Mouse (Mus musculus) regulatory T cell (primary cell): Measurements from ENCODE around the gene Smok3c.
"Not testable (repeated sequence)": the region's sequence is repeated elsewhere in the genome, so short reads cannot be mapped to it uniquely, and the experiment has no call there.

ENCODE experiments used
- in situ Hi-C: fragments of 300-600 bp; cut with MboI, MseI; formaldehyde crosslinking; loops from one replicate; pipeline ENCODE4 v1.15.1; 2025; ENCODE audit warnings: high pct_unique_total_duplicates

Smok3c gene

DNA sequence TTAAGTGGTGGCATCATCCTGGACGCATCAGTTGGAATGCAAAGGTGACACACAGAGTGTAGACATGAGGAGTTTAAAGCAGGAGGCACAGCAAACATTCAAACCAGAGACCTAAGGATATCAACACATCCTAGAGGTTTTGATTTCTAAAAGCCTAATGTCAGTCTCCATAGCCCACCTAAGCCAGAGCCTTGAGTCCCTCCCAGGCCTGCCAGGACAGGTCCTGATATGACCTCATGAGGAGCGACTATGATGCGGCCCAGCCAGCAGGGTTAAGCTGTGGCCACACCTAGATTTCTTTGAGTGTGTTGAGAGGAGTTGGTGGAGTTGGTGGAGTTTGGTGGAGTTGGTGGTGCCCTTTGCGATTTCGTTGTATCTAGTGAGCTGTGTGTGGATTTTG lies at the start of gene Smok3c:
Gene Smok3c, plus strand, starts transcription at position 301 of the 400 bp plus-strand sequence.
- in situ Hi-C loops, result loop anchor here (5.0 kb wide), 1 partner anchor 36 kb away; no protein-coding TSS in a partner anchor

DNA sequence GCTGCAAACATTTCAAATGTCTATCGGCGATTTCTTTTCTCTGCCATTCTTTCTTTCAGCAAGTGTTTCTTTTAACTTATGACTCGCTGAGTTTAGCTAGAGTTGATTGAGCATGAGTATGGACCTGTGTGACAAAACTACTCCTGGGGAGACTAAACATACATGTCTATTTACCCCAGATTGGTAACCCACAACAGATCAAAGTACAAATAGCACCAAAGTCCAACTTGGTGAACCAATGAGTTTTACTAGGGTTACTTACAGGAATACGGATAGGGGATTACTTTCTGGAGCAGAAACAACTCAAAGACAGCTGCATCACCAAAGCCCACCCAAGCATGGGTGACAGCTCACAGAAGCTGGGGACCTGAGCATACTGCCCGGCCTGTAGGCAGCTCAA lies 43.6 kb upstream of the Smok3c start:
- in situ Hi-C loops, result no loop called here

DNA sequence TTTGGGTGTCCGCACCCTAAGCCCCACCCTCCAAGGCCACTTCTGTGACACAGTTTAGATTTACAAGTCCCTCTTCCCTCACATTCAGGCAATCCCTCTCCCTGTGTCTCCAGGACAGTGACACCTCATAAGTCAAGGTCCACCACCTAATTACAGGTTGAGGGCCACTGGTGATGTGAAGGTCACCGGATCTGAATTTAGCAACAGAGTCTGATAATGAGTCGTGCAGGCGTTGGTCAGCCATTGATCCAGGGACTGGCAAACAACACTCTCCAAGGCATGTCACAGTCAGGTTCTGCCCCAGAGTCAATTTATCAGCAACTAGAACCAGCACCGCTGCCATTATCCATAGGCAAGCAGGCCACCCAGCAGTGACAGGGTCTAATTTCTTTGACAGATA lies 40.6 kb upstream of the Smok3c start:
- in situ Hi-C loops, result no loop called here

DNA sequence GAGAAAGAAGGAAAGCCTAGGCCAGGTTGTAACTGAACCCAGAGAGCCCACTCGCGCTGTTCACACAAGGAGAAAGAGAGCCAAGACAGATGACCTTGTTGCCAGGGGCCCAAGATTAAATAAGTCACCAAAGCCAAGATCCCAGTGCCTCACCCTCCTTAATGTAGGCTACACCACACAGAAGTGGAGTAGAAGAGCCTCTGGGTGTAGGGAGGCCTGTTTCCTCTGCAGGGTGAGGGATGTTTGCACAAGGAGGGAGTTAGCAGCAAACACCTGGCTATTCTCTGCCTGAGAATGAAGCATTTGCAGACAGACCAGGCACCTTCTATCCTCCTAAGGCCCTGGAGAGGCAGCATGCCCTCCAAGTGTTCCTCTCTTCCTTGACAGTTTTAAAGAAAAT lies 36.5 kb upstream of the Smok3c start:
- in situ Hi-C loops, result loop anchor here (5.0 kb wide), 1 partner anchor 36 kb away; the partner anchor contains the start of gene Smok3c

DNA sequence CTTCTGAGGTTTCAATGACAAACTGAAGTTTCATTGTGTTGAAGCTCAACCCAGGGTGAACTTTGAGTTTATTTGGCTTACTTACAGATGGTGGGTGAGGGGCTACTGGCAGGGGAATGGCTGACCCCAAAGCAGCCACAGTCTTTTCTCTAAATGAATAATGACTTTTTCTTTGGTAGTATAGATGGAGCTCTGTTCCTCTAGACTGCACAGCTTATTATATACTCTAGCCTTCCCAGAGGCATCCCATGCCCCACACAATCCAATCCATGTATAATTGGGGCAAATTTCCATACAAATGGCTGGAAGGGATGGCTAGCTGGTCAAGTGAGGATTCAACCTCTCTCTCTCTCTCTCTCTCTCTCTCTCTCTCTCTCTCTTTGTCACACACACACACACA lies 36.0 kb upstream of the Smok3c start:
- in situ Hi-C loops, result loop anchor here (5.0 kb wide), 1 partner anchor 35 kb away; the partner anchor contains the start of gene Smok3c

DNA sequence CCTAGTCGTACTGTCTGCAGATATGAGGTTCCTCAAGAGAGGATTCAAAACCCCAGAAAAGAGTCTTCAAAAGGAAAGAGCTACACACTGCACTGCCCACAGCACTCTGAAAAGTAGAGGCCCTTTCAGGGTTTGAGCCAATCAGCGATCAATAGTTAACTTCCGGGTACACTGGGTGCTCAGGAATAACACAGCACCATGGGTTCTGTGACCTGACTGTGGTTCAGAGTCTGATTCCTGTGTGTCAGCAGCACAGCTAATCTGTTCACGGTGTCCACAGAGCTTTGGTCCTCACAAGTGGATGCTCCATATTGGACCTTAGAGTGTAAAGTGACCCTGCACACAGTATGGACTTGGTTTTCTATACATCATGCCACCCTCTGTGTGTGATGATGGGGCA lies 33.4 kb upstream of the Smok3c start:
- in situ Hi-C loops, result loop anchor here (5.0 kb wide), 1 partner anchor 33 kb away; the partner anchor contains the start of gene Smok3c

DNA sequence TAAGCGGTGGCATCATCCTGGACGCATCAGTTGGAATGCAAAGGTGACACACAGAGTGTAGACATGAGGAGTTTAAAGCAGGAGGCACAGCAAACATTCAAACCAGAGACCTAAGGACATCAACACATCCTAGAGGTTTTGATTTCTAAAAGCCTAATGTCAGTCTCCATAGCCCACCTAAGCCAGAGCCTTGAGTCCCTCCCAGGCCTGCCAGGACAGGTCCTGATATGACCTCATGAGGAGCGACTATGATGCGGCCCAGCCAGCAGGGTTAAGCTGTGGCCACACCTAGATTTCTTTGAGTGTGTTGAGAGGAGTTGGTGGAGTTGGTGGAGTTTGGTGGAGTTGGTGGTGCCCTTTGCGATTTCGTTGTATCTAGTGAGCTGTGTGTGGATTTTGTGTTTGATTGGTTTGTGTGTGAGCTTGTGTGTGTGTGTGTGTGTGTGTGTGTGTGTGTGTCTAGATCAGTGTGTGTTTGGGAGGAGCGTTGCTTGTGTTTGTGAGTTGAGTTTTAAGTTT lies 32.0 kb upstream of the Smok3c start, which contains the start of the genes Smok3a and Smok3b:
Gene Smok3a, plus strand, starts transcription at position 301 of the 519 bp plus-strand sequence.
Gene Smok3b, plus strand, starts transcription at position 469 of the 519 bp plus-strand sequence.
- in situ Hi-C loops, result not testable (repeated sequence)

DNA sequence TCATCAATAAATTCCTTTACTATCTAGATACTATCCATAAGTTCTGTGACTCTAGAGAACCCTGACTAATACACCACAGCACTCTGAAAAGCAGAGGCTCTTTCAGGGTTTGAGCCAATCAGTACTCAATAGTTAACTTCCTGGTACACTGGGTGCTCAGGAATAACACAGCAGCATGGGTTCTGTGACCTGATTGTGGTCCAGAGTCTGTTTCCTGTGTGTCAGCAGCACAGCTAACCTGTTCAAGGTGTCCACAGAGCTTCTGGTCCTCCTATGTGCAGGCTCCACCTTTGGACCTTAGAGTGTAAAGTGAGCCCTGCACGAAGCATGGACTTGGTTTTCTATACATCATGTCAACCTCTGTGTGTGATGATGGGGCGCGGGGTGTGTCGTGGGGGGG lies 20.8 kb downstream of the Smok3c start:
- in situ Hi-C loops, result no loop called here

DNA sequence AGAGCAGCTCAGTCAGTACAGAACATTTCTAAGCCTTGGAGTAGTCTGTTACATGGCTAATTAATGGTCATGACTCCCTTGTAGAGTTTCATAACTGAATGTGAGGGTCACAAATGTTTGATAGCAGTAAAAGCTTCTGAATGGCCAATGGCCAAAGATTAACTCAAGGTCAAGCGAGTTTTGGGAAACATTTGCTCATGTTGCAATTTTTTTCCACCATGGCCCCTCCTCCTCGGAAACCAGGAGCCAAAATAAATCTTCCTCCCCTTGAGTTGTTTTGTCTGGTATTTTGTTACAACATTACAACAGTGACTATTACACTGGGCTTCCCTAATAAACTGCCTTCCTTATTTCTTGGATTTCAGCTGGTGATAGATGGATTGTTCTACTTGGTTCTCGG lies 22.7 kb downstream of the Smok3c start:
- in situ Hi-C loops, result no loop called here

DNA sequence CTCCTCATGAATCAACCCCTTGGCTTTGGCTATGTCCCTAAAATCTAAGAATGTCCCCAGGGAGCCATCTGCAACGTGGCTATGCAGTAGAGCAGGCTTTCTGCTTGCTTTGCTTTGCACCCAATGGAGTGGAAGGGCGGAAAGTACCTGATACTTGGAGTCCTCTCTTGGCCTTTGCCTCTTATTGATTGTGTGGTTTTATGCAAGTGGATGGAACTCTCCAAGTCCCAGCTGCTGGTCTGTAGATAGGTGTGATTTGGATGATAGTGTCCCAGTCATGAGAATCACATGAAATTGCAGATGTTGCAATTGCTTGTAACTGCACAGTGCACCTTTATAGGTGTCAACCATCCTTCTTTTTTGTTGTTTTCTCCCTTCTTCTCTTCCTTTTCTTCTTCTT lies 23.2 kb downstream of the Smok3c start:
- in situ Hi-C loops, result no loop called here

DNA sequence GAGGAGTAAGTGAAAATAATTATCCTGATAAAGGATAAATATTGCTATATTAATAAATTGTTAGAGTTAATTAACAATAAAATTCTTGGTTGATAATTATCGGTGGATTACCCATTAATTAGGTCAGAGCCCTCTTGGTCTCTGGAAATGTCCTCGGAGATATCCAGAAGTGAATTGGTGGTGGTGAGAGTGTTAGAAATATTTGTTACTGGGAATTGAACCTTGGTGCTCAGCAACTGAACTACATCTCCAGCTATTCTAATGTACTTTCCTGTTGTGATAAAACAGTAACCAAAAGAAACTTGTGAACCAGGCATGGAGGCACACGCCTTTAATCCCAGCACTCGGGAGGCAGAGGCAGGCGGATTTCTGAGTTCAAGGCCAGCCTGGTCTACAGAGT lies 27.5 kb downstream of the Smok3c start:
- in situ Hi-C loops, result no loop called here

DNA sequence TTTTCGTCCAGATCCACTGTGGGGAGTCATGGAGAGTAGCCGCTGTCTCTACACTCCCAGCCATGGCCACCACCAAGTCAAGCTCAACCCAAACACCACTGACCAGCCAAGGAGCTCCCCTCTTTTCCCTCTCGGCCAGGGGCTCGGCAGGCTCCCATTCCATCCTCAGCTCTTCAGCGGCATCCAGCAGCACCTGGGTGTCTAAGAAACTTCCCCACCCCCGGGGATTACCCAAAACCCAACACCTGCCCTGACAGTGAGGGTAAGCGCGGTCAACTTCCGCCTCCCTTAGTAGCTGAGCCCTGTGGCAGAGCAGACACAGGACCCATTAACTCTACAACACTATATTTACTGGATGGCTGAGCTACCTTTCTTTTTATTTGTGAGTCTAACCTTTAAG lies 28.5 kb downstream of the Smok3c start:
- in situ Hi-C loops, result no loop called here

DNA sequence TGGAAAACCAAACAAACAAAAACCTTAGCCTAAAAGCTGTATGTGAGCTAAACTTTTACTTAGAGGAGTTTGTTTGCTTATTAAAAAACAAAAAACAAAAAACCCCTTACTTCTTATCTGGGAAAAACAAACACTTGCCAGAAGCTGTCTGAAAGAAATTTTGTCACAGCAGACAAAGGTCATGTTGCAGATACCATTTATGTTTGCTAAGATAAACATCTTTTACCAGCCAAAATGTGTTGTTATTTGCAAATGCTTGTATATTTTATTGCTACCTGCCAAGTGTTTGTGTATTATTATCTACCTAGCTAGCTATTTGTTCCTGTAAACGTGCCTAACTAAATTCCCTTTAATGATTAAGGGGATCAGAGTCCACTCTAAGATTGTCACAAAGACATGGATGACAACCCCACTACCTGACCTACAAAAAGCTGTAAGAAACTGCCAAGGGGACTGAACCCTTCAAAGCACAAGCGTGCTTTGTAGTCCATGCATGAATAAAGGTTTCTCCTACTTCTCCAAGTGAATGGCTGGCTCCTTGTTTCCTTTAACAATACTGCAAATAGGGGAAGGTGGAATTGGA lies 30.4 kb downstream of the Smok3c start:
- in situ Hi-C loops, result no loop called here

DNA sequence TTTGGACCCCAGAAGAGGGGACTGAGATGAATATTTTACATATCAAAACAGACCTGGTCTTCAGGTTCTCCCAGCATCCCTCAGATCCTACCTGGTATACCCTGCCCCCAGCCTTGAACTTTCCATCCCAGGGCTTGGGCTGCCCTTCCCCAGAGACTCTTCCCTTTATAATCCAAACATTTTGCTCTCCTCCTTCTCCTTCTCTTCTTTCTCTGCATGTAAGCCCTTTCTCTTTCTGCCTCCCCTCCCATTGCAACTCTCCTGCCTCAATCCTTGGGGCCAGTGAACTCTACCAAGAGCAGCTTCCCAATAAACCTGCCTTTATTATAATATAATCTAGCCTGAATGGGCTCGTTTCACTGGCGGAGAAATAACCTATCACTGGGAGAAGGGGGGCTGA lies 30.9 kb downstream of the Smok3c start:
- in situ Hi-C loops, result no loop called here

DNA sequence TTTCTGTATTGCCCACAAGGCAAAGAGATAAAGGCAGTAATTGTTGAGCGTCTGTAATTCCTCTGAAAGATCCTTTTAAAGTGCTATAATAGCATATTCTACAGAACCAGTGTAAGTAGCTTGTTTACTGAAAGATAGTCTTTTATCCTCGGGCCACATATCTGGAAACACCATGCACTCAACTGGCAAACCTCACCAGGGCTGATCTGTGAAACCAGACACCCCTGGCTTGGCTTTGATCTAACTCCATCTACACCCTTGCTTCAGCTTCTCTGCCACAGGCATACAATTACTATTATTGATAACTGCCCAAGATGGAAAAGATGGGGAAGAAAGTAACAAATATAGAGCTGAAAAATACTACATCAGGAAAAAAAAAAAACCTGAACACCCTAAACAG lies 31.5 kb downstream of the Smok3c start:
- in situ Hi-C loops, result no loop called here

DNA sequence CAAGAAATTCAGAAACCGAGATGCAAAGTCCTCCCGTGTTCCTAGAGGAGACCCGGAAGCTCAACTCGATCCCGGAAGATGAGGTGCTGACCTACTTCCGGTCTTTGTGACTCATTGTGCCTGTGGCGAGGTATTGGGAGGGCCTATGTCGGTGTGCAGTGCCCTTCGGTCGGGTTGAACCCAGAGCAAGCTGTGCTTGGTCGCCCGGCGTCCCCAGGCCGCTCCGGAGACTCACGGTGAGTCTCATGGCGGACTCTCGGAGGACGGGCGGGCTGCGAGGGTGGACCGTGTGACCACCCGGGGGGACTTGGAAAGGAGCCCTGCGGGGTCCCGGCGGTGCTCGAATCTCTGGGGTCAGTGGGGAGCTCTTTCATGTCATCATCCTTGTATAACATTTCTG lies 32.0 kb downstream of the Smok3c start, which contains the start of gene Zkscan1:
Gene Zkscan1, plus strand, starts transcription at position 89 of the 400 bp plus-strand sequence.
- in situ Hi-C loops, result no loop called here

DNA sequence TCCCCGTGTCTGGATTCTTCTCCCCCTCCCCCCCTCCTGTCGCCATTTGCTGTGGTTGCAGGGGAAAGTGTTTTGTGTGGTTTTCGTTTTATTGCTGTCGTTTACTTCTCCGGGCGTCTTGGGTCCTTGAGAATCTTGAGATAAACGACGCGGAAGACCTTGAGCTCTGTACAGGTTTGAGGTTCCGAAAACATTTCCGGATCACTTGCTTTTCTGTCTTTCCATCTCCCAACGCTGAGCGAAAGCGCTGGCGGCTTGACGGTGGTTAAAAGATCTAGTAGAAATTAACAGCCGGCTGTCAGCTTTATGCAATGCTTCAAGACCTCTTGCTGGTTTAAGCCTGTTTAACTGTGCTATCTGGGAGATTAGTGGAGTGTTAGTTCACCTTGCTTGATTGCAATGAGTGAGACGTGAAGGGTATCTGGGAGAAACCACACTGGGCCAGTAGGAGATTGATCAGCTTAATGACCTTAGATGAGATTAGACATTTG lies 32.5 kb downstream of the Smok3c start:
- in situ Hi-C loops, result no loop called here

DNA sequence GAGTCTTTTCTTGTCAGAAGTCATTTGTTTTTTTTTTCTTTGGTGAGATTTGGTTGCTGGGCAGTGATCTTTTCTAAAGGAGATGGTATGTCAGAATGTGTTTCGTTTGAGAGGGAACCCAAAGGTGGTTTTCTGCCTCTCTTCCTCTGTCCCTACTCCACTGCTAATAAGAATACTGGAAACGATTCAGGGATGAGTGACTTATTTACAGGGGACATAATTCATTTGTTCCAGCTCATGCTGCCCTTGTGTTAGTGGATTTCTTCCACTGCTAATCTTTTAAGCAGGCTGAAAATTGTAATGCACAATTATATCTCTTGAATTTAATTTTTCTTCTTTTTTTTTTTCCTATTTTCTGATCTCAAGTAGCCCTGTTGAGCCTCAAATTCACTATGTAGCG lies 33.8 kb downstream of the Smok3c start:
- in situ Hi-C loops, result no loop called here

DNA sequence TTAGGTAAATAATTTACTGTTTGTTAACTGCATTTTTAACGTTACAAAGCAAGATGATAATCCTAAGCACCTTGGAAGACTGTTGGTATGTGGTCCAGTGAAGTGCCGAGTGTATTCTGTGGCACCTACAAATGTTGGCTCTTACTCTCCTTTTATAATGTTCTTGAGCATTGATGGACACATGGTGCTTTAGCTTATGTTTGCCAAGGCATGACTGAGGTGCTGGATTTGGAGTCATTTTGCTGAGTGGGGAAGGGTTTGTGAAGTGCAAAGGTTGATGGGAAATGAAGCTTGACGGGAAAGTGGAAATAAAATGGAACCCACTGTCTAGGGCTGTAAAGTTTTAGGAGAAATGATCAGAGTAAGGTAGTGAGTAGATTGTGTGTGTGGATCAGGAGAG lies 35.4 kb downstream of the Smok3c start:
- in situ Hi-C loops, result no loop called here

DNA sequence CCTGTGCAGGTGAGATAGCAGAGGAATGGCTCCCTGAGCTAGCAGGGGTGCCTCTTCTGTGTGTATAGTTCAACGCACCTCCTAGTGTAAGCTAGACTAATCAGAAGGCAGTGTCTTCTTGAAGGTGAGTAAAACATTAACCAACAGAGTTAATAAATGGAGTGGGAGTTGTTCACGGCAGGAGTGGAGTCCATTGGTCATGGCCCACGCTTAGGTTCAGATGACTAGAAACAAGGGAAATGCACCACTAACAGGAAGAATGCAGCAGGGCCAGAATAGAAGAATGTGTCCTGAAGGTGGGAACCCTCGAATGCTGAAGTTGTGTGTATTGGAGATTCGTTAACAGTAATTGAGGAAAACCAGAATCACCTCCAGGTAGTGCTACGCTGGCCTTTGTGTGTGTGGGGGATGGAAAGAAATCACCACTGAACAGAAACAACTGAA lies 36.1 kb downstream of the Smok3c start:
- in situ Hi-C loops, result no loop called here

DNA sequence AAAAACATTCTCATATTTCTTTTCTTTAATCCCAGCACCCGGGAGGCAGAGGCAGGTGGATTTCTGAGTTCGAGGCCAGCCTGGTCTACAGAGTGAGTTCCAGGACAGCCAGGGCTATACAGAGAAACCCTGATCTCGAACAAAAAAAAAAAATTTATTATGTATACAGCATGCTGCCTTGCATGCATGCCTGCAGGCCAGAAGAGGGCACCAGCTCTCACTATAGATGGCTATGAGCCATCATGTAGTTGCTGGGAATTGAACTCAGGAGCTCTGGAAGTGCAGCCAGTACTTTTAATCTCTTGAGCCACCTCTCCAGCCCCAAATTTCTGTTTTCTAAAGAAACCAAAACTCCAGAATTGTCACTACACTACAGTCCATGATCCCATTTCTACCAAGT lies 37.3 kb downstream of the Smok3c start:
- in situ Hi-C loops, result no loop called here

DNA sequence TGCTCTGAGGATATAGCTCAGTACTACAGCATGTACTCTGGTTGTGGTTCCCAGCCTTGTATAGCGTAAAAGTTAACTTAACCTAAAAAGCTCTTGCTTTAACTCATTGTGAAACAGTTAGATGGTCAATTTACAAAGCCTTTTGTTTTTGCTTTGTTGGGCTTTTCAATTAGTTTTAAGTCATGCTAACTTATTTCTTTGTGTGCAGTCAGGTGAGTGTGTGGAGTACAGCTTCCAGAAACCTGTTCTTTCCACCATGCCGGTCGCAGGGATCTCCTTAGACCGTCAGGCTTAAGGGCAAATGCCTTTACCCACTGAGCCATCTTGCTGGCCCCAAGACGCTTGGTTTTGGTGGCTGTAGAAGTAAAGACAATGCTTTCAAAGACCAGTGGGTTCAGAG lies 37.7 kb downstream of the Smok3c start:
- in situ Hi-C loops, result no loop called here

DNA sequence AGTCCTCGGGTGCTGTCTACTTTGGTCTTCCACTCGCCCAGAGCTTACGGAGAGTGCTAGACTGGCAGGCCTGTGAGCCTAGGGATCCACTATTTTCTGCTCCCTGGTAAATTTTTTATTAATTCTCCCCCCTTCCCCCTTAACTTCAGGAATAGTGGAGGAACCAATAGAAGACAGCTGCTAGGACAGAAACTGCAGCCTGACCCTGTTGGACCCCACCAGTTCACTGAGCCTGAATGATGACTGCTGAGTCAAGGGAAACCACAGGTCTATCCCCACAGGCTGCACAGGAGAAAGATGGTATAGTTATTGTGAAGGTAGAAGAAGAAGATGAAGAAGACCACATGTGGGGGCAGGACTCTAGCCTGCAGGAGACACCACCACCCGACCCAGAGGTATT lies 39.8 kb downstream of the Smok3c start:
- in situ Hi-C loops, result no loop called here
